Mouse (Mus musculus) ES-E14 (cell line): ENCODE results near the gene Unc5b.

Source experiments
- CHD2 ChIP-seq: IDR thresholded peaks from 2 replicates; pipeline ENCODE4 v1.6.1; 2014; ENCODE audit warnings: mild to moderate bottlenecking, low read depth, low read length, inconsistent platforms
- HCFC1 ChIP-seq: IDR thresholded peaks from 2 replicates; pipeline ENCODE4 v1.6.1; 2012; ENCODE audit warnings: low read length, inconsistent platforms, borderline replicate concordance; ENCODE audit not compliant: insufficient read depth
- MAFK ChIP-seq: IDR thresholded peaks from 2 replicates; pipeline ENCODE4 v1.6.1; 2014; ENCODE audit warnings: mild to moderate bottlenecking, low read depth, low read length, inconsistent platforms; ENCODE audit not compliant: insufficient read depth
- ZC3H11A ChIP-seq: IDR thresholded peaks from 2 replicates; pipeline ENCODE4 v1.6.1; 2012; ENCODE audit warnings: low read depth, mild to moderate bottlenecking, inconsistent platforms, low read length, borderline replicate concordance
- ZNF384 ChIP-seq: IDR thresholded peaks from 2 replicates; pipeline ENCODE4 v1.6.1; 2012; ENCODE audit warnings: low read depth, low read length, inconsistent platforms

DNA sequence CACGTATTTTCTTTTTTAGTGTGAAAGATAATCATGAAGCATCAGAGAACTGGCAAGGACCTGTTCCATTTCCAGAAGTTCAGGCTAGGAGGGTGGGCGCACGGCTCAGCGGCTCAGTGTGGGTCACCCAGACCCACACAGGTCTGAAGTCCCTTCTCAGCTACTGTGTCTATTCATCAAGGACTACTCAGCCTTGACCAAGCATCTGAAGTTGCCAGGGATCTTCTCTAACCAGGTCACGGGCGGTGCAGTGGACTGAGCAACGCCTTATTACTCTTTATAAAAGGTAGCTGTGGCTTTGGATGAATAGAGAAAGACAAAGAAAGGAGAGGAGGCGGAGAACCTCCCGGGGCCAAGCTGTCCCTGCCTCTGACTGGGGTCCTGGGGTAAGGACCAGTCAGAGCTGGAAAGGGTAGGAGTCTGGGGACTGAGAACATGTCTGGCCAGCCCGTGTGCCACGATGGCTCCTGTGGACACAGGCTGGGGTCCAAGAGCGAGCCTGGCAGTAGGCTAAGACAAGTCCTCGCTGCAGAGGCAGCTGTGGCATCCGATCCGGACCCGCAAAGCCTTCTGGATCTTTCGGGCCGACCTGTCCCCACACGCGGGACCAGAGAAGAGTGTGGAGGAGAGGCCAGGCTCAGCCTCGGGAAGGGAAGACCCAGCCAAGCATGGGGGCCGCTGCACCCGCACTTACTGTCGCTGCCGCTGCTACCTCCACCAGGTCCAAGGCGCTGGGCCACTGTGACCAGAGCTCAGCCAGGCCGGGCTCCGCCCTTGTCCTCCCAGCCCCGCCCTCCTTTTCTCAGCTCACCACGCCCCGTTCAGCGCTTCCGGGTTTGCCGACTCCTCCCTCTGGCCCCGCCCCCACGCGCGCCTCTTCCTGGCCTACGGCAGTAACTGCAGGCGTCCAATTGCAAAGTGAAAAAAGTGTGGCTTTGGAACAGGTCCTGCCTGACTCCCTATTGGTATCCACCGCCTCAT lies 79.1 kb downstream of the Unc5b start, which contains the start of gene Slc29a3:
- TF ChIP-seq ZNF384 (peak; percentile 56; the same call in 1 of the 2 replicates), MAFK (no peak), ZC3H11A (no peak), CHD2 (no peak), HCFC1 (peak; percentile 28; the same call in 1 of the 2 replicates)
